Mouse (Mus musculus): ENCODE data around the gene Ccr5.

GRCm38 (mm10) chr9:124126373-124126772 lies 5.0 kb downstream of the Ccr5 start:
- TF ChIP-seq GATA1 (IDR thresholded peaks at IDR 0.05; ENCODE audit: low read length) = no peak
- no peak for TF ChIP-seq TAL1 (IDR thresholded peaks at IDR 0.05; ENCODE audit: low read length)
